Mouse (Mus musculus): ENCODE data around the gene Ugt1a1. TPM values are rescaled to one million over a fixed set of nuclear protein-coding genes. Genes with fewer than 3 reads are reported as not detected.

The Ugt1a1 gene
- total RNA-seq, 2 experiments from 2014 or later = 0.13 TPM; not detected in 1

DNA sequence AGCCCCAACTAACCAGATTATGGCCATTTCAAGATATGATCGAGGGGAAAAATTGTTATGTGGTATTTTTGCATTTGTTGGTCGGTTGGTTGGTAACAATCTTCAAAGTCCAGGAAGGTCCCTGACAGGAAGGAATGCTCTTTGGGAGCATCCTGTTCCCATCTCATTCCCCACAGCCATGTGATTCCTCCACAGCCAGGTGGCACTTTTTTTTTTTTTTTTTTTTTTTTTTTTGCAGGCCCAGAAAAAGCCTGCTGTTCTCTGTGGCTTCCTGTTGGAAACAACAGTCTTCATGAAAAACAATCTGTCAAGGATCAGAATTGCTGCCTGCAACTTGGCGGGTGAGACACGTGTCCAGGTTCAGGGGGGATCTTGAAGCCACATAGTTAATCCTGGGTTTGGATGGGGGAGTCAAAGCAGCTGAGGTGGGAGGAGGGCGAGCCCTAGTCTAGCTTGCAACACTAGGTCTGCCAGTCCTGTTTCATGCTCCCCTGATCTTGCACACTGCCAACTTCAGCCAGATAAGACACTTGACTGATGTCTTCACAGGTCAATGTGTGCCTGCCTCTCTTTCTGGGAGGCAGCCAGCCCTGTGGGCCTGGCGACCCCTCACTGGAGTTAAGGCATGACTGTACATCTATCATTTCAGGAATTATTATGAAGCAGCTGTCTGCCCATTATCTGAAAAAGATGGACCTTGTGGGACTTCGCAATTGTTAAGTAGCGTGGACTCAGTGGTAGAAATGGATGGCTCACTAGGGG, 47.3 kb downstream of the Ugt1a1 start:
- no peak for DNase-seq

DNA sequence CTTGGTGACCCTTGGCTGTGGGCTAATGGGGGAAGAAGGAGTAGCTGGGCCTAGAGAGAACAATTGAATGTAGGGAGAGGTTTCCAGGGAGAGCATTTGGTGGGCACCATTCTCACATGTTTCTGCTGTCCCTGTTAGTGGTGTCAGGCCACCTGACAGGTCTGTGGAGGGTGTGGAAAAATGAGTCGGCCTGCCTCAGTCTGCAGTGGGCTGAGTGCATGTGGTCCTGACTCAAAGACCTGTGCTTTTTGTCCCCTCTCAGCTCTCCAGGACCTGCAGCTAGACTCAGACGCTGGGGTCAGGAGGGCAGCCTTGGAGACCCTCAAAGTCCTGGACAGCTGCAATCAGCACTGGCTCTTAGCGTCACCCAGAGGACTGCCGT, 47.9 kb downstream of the Ugt1a1 start:
- no peak for DNase-seq

DNA sequence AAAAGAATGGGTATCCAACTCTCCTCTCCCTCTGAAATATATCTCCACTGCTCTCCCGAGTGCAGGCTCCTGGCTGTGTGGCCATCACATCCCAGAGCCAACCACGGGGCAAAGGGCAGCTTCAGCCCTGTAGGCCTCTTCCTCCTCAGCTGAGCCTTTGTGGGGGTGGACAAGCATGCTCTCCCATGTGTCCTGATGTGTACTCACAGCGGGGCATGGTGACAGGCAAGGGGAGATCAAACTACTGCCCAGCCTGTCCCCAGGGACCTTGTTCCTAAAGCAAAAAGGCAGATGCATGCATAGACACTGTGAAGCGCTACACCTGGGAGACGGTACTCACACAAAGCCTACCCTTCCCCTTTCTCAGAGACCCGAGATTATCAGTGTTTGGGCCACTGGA, 48.4 kb downstream of the Ugt1a1 start:
- no peak for DNase-seq

DNA sequence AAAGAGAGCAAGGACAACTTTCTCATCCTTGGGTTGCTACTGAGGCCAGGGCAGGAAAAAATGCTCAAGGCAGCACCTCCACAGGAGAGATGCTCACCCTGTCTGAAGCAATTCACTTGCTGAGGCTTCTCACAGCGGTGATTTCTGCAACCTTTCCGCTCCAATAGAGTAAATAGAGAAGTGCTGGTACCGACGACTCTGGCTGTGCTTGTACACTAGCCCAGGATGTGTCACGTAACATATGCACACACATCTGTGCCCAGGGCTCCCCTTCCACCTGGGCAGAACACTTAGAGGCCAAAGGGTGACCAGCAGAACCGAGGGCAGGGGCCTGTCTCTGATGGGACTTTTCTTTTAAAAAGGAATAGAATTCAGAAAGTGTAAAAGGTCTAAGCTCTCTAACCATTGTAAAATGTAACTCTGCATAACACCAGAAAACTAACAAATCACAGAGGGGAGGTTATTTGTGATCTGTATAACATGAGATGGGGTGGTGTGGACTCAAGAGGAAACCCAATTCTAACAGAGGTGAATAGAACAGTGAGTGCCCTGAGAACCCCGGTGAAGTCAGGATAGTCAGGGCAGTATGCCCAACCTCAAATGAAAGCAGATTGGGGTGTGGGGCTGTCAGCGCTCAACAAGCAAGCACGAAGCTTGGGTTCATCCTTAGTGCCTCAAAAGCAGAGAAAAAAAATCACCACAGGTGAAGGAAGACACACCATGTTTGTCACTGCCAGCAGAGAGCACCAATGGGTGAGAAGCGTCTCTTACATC, 49.0 kb downstream of the Ugt1a1 start:
- no peak for DNase-seq

DNA sequence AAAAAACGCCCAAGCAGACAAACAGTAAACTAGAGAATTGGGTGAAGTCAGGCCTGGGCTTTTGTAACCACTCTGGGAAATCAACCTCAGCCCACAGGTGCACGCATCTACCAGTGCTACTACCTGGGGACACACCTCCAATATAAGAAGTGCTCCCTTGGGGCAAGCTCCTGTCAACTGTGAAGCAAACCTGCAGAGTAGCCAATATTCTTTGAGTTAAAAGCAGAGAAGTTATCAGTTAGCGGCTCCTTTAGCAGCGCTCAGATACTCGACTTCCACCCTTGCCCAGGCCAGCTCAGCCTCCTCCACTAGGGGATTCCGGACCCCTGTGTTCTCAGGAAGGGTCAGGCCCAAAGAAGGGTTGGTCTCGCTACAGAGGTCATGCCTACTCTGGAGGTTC, 49.9 kb downstream of the Ugt1a1 start:
- DNase-seq = no peak

DNA sequence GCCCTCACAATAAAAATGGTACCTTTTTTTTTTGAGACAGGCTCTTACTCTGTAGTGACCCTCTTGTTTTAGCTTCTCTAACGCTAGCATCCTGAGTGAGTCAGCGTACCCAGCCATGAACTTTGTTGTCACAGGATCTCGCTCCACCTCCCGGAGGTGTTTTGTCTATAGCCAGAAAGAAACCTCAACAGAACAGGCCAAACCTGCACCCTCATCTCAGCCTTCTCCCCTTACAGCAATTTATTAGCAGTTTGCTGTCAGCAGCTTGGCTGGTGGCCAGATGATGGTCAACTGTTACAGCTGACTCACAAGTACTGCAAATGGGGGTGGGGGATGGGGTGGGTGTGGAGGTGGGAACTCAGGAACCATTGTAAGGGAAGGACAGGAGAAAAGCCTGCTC, 50.5 kb downstream of the Ugt1a1 start:
- DNase-seq = no peak

DNA sequence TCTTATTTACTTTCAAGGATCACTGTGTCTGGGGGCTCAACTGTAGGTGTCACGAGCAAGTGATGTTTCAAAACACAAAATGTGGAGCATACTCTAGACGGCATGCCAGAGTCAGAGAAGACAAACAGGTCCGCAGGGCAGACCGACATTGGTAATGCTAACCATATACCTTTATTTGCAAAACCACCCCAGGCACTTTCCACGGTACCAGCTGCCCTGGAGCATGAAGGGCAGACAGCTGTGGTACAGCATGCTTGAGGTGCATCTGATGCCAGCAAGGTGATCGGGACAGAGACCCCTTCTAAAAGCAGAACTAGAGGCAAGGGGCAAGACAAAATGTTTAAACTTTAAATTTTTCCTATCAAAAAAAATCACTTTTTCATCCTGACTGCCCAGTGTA, 51.2 kb downstream of the Ugt1a1 start:
- DNase-seq = no peak

DNA sequence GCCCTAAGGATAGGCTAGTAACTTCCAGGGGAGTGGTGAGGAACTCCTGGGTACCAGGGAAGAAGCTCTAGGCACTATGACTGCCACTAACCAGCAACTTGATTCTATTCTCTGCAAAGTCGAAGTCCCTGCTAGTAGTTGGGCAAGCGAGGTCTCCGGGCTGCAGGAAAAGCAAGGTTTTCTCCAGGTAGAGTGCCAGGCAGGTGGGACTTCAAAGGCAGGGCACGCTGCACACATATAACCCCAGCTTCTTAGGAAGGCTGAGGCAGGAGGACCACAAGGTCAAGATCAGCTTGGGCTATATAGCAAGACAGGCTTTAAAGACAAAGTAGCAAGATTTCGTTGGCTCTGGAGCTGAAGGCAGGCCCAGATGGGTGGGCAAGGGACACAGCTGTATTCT, 52.0 kb downstream of the Ugt1a1 start:
- DNase-seq = no peak

DNA sequence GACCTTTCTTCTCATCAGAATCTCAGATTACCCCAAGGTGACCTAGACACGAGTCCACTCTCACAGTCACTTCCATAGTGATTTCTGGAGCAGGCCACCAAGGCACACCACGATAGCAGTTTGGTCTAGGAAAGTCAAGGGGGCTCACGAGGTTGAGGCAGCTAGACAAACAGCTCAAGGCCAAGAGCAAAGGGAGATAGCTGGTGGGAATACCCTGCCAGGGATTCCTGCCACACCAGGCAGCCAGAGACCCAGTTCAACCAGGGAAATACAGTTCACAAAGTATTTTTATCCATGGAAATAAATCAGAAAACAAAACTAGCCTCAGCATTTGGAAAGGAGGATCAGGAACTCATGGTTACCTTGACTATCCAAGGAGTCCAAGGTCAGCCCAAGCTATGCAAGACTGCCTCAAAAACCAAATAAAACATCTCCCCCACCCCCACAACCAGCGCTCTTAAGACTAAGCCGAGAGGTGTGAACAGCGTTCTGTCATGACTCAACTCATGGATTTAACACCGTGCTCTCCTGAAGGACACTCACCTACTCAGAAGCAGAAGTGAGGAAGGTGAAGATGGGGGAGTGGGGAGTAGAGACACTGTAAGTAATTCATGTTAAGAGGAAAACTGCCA, 52.6 kb downstream of the Ugt1a1 start:
- no peak for DNase-seq

DNA sequence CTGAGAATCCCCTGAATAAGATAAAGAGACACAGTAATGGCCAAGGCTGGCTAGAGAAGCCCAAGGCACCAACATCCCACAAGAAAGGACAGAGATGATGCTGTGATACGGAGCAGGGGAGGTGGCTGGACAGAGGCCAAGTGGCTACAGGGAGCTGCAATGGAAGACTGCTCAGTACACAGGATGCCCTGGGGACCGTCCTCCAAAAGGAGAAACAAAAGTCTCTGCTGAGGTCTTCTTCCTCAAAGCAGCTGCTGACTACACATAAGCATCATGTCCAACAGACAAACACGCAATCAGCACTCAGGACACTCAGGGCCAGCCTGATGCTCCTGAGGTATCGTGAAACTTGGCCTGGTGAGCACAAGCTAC, 53.1 kb downstream of the Ugt1a1 start:
- DNase-seq = no peak

DNA sequence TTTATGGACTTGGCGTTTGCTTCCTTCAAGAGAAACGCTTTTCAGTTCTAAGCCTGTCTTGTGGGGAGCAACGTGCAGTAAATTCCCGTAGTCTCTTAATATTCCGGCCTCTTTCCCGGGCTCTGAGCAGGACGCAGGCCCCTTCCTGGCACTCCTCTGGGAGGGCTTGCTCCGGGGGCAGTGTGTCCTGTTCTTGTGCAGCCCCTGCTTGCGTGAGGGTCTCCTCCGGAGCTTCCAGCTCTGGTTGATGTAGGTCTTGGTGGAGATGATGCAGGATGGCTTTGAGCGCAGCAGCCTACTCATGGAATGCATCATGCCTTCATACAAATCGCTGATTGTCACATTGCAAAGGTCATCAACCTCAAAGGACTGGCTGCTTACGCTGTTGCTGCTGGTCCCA, 54.4 kb downstream of the Ugt1a1 start:
- no peak for DNase-seq

DNA sequence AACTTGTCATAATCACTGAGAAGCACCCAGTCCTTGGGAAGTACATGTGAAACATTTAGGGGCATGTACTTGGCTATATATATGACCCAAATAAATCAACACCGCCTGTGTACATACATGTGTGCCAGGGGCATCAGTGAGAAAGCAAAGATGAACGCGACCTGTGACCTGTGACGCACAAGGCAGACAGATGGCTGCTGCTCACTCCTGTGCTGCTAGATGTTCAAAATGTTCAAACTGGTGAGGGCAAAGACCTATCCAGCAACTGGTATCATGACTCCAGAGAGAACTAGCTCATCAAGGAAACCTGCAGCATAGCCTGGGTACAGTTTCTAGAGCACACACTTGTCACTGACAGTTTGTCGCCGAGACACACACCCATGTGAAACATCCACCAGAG, 55.7 kb downstream of the Ugt1a1 start:
- no peak for DNase-seq

DNA sequence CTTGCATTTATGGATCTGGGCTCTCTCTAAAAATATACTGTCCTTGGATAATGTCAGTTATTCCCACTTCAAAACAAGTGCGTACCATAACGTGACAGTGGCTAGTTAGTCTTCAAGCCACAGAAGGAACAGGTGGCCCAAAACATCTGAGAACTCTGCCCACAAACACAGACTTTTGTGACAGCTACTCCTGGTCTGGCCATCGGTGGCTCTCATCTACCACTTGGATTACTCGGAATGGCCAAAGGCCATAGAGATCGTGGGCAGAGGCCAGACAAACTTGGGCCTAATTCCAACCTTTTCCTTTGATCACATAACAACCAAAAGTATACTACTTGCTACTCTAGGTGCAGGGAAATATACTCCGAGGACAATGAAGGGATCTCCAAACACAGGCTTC, 56.3 kb downstream of the Ugt1a1 start:
- DNase-seq = no peak

Other genes starting within 250 kb of the Ugt1a1 start
- gene Usp40, start 203.4 kb upstream of the Ugt1a1 start, total RNA-seq (2021) = 10 to 100 TPM in 1 of 2 experiments, 1 to 10 TPM in 1; 9.0 to 10.6 TPM
- gene Ugt1a10, start 156.6 kb upstream of the Ugt1a1 start, total RNA-seq (2021) = not detected
- gene Ugt1a9, start 141.2 kb upstream of the Ugt1a1 start, total RNA-seq (2021) = not detected
- gene Ugt1a8, start 124.1 kb upstream of the Ugt1a1 start, total RNA-seq (2021) = not detected
- gene Ugt1a7c, start 116.9 kb upstream of the Ugt1a1 start, total RNA-seq (2021) = under 1 TPM; 0.23 to 0.62 TPM
- 1 to 10 TPM in 1 of 2 experiments, under 1 TPM in 1; 0.49 to 2.1 TPM for gene Ugt1a6b, start 108.7 kb upstream of the Ugt1a1 start, total RNA-seq (2021)
- gene Ugt1a6a, start 77.2 kb upstream of the Ugt1a1 start, total RNA-seq (2021) = 1 to 10 TPM in 1 of 2 experiments, under 1 TPM in 1; 0.95 to 2.3 TPM
- gene Ugt1a5, start 45.9 kb upstream of the Ugt1a1 start, total RNA-seq (2021) = not detected
- gene Ugt1a2, start 11.4 kb upstream of the Ugt1a1 start, total RNA-seq (2021) = under 1 TPM in 1 of 2 experiments, not detected in 1; 0.27 TPM
- under 1 TPM in 1 of 2 experiments, not detected in 1; 0.27 TPM for gene Dnajb3, start 6.2 kb upstream of the Ugt1a1 start, total RNA-seq (2021)
- gene Mroh2a, start 15.0 kb downstream of the Ugt1a1 start, total RNA-seq (2021) = not detected
- 1 to 10 TPM; 7.8 to 8.7 TPM for gene Hjurp, start 65.7 kb downstream of the Ugt1a1 start, total RNA-seq (2021)
- not detected for gene Trpm8, start 65.7 kb downstream of the Ugt1a1 start, total RNA-seq (2021)
- gene Spp2, start 195.0 kb downstream of the Ugt1a1 start, total RNA-seq (2021) = not detected

Measured in gastrocnemius, postnatal 25 days (tissue).